Mouse (Mus musculus): ENCODE measurements at regions not wholly inside any gene's neighbourhood (a gene's known extent, or its start where the extent isn't known, plus 50 kb on each side); places are given as distances from the start of the nearest gene placed in this dataset.
A peak's percentile ranks its signal among the peaks of the same experiment; 100 is the strongest.

DNA sequence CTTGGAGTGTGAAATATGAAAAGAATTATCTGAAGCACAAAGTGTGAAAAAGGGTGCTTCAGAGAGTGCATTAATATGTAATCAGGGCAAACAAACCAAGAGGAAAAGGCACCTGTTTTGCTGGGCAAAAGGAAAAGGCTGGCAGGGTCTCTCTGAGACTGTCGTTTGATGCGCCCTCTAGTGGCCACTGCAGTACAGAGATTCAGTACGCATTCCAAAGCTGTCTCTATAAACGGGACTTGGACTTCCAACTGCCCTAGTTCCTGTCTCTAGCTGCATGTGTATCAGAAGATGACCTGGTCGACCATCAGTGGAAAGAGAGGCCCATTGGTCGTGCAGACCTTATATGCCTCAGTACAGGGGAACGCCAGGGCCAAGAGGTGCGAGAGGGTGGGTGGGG lies 58.7 kb upstream of the D16Ertd472e start:
- DNase-seq (ENCODE audit: low spot score in 2 of 2) = peak in 1 of 2 experiments; percentile 58

DNA sequence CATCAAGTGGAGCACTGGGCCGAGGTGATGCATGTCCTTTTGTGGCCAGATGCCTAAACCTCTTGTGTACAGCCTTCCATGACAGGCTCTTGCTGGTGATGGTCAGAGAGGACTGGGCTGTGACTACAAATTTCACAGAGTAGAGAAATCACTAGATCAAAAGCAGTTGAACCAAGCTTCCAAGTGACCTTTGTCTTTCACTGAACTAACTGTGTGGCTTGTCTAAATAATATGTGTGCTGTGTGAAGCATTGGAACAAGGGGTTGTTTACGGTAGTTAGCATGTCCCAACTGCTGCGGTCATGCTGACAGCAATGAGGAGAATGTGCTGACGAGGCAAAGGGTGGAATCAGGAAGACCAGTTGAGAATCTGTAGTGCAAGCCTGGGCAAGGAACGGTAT lies 55.3 kb upstream of the D16Ertd472e start:
- no peak for DNase-seq (ENCODE audit: low spot score in 2 of 2)

DNA sequence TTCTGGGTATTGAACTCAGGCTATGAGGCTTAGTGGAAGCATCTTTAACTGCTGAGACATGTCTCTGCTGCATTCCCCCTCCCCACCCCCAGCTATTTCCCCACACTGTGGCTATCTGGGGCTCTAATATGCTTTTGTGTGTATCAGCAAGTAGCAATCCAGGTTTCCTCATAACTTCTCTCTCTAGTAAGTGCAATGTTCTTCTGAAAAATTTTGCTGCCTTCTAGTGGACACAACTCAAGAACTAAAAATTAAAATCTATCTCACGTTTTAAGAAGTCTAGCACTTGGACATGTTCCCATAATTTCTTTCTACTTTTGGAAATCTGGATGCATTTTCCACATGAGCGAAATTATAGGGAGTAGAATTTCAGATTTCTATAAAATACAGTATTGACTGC lies 50.3 kb upstream of the D16Ertd472e start:
- DNase-seq (ENCODE audit: low spot score in 2 of 2) = no peak

Measured in frontal cortex, postnatal 10 days (tissue).